Mouse (Mus musculus) stomach, postnatal 0 days (tissue): ENCODE measurements at regions not wholly inside any gene's neighbourhood (a gene's known extent, or its start where the extent isn't known, plus 50 kb on each side); places are given as distances from the start of the nearest gene placed in this dataset.

Experiments used
- CTCF ChIP-seq: IDR thresholded peaks from 2 replicates; pipeline ENCODE4 v1.5.1; 2016; ENCODE audit warnings: antibody characterized with exemption, low read depth, mild to moderate bottlenecking, moderate library complexity
- EP300 ChIP-seq: optimal IDR thresholded peaks from 2 replicates; pipeline ENCODE3; 2016; ENCODE audit warnings: antibody characterized with exemption

GRCm38 (mm10) chr4:81550256-81550655 is 107.6 kb upstream of the Mpdz start:
- TF ChIP-seq CTCF (no peak), EP300 (no peak)
